Mouse (Mus musculus) stomach, postnatal 0 days (tissue): ENCODE data around the gene Trip10. TPM values are rescaled to one million over a fixed set of nuclear protein-coding genes. Genes with fewer than 3 reads are reported as not detected.
A peak's percentile ranks its signal among the peaks of the same experiment; 100 is the strongest.

Experiments
- ATAC-seq: fragments of 200-750 bp; cut with Nextera tagmentation; 2 replicates; pipeline ENCODE4 v1.8.0; 2017; ENCODE audit not compliant: low FRiP score, low TSS enrichment
- DNase-seq: peaks from one replicate; pipeline ENCODE4 v3.0.0-alpha.2; 2016; ENCODE audit warnings: low spot score
- H3K27ac ChIP-seq: fragments of 300-500 bp; sonication (generic); replicated peaks from 2 replicates; pipeline ENCODE4 v1.5.1; 2014; ENCODE audit warnings: mild to moderate bottlenecking, control low read depth
- H3K27me3 ChIP-seq: fragments of 300-500 bp; sonication (generic); 2 replicates; pipeline ENCODE4 v1.6.1; 2014; ENCODE audit warnings: low read length; ENCODE audit not compliant: control insufficient read depth, insufficient read depth
- H3K36me3 ChIP-seq: fragments of 300-500 bp; sonication (generic); 2 replicates; pipeline ENCODE4 v1.6.1; 2014; ENCODE audit warnings: low read length, mixed read lengths; ENCODE audit not compliant: control insufficient read depth, insufficient read depth
- H3K4me1 ChIP-seq: fragments of 300-500 bp; sonication (generic); replicated peaks from 2 replicates; pipeline ENCODE4 v1.6.1; 2014; ENCODE audit warnings: antibody characterized with exemption; ENCODE audit not compliant: control insufficient read depth, insufficient read depth
- H3K4me2 ChIP-seq: fragments of 300-500 bp; sonication (generic); replicated peaks from 2 replicates; pipeline ENCODE4 v1.6.1; 2014; ENCODE audit warnings: low read depth, mild to moderate bottlenecking, control low read depth, moderate library complexity
- H3K4me3 ChIP-seq: fragments of 300-500 bp; sonication (generic); 2 replicates; pipeline ENCODE4 v1.5.1; 2014; ENCODE audit warnings: low read depth, low read length, control low read depth
- H3K9ac ChIP-seq: fragments of 300-500 bp; sonication (generic); 2 replicates; pipeline ENCODE4 v1.6.1; 2014; ENCODE audit warnings: mild to moderate bottlenecking, low read length, control low read depth, mixed read lengths
- H3K9me3 ChIP-seq: fragments of 300-500 bp; sonication (generic); 2 replicates; pipeline ENCODE4 v1.6.1; 2016; ENCODE audit warnings: low read length; ENCODE audit not compliant: control insufficient read depth
- CTCF ChIP-seq: IDR thresholded peaks from 2 replicates; pipeline ENCODE4 v1.5.1; 2016; ENCODE audit warnings: antibody characterized with exemption, low read depth, mild to moderate bottlenecking, moderate library complexity
- EP300 ChIP-seq: optimal IDR thresholded peaks from 2 replicates; pipeline ENCODE3; 2016; ENCODE audit warnings: antibody characterized with exemption
- WGBS: fragments of 180-500 bp; shearing (Covaris S2); extraction: QIAGEN DNeasy Blood & Tissue Kit; methylation state at CpG from one replicate; pipeline ENCODE4 v1.1.7; 2014; 5-methylcytosine and 5-hydroxymethylcytosine counted together
- polyA plus RNA-seq: library from polyadenylated mRNA; unstranded; fragments of >200 nt; fragmentation: Nextera tagmentation; extraction: Ambion mirVana; gene quantifications from 2 replicates; pipeline ENCODE4 v1.2.1, GENCODE M21; 2015

Trip10 gene
- polyA plus RNA-seq, 1 experiment from 2014 or later: 27.5 TPM

GRCm38 (mm10) chr17:57214676-57215387, 34.4 kb upstream of the Trip10 start:
- Histone ChIP-seq H3K4me1 (no peaks in the 10 kb centered on the region), H3K9me3 (no peaks in the 10 kb centered on the region), H3K4me2 (no peak overlapping the region), H3K36me3 (no peaks in the 10 kb centered on the region), H3K9ac (no peak overlapping the region), H3K27me3 (no peaks in the 10 kb centered on the region), H3K4me3 (no peak overlapping the region), H3K27ac (no peak overlapping the region)
- DNase-seq: no peak
- TF ChIP-seq EP300 (no peak), CTCF (no peak)
- 38% methylated on average over 13 of the region's 13 CpGs for WGBS
- 0 out of 2 replicates have a peak, but pooled peaks have one; percentile 49 for ATAC-seq

GRCm38 (mm10) chr17:57218335-57218900, 30.8 kb upstream of the Trip10 start:
- no peaks in the 10 kb centered on the region for H3K4me1 ChIP-seq
- H3K9ac ChIP-seq: no peak overlapping the region
- no peak overlapping the region for H3K27ac ChIP-seq
- 66% methylated on average over 12 of the region's 12 CpGs for WGBS
- no peak overlapping the region for H3K4me2 ChIP-seq
- no peaks in the 10 kb centered on the region for H3K9me3 ChIP-seq
- TF ChIP-seq CTCF: no peak
- TF ChIP-seq EP300: no peak
- no peak for ATAC-seq
- H3K4me3 ChIP-seq: no peak overlapping the region
- H3K27me3 ChIP-seq: no peaks in the 10 kb centered on the region
- DNase-seq: no peak
- H3K36me3 ChIP-seq: no peaks in the 10 kb centered on the region

GRCm38 (mm10) chr17:57219167-57219883, 29.9 kb upstream of the Trip10 start:
- no peak overlapping the region for H3K4me2 ChIP-seq
- no peak overlapping the region for H3K9ac ChIP-seq
- H3K4me1 ChIP-seq: no peaks in the 10 kb centered on the region
- no peak overlapping the region for H3K27ac ChIP-seq
- 23% methylated on average over 11 of the region's 11 CpGs for WGBS
- no peak overlapping the region for H3K4me3 ChIP-seq
- ATAC-seq (peak; percentile 22; the same call in 1 of the 2 replicates), DNase-seq (peak; percentile 79)
- no peak for TF ChIP-seq EP300
- peak; percentile 90 for TF ChIP-seq CTCF
- no peaks in the 10 kb centered on the region for H3K27me3 ChIP-seq
- no peaks in the 10 kb centered on the region for H3K9me3 ChIP-seq
- H3K36me3 ChIP-seq: no peaks in the 10 kb centered on the region

GRCm38 (mm10) chr17:57219884-57220207, 29.4 kb upstream of the Trip10 start:
- no peak overlapping the region for H3K4me2 ChIP-seq
- TF ChIP-seq EP300: no peak
- TF ChIP-seq CTCF: peak; percentile 74
- H3K4me3 ChIP-seq: no peak overlapping the region
- no peaks in the 10 kb centered on the region for H3K4me1 ChIP-seq
- H3K9me3 ChIP-seq: no peaks in the 10 kb centered on the region
- DNase-seq: no peak
- no peak overlapping the region for H3K9ac ChIP-seq
- WGBS: 15% methylated on average over 3 of the region's 3 CpGs
- H3K36me3 ChIP-seq: no peaks in the 10 kb centered on the region
- H3K27ac ChIP-seq: no peak overlapping the region
- no peaks in the 10 kb centered on the region for H3K27me3 ChIP-seq
- ATAC-seq: no peak

- Histone ChIP-seq H3K9ac (no peak overlapping the region), H3K4me2 (no peak overlapping the region), H3K36me3 (no peaks in the 10 kb centered on the region), H3K27me3 (no peaks in the 10 kb centered on the region), H3K9me3 (no peaks in the 10 kb centered on the region), H3K4me3 (no peak overlapping the region), H3K27ac (no peak overlapping the region), H3K4me1 (no peaks in the 10 kb centered on the region)
- 48% methylated on average over 4 of the region's 4 CpGs for WGBS
- ATAC-seq (no peak), DNase-seq (no peak)
- no peak for TF ChIP-seq CTCF
- no peak for TF ChIP-seq EP300
Observed at GRCm38 (mm10) chr17:57221911-57222310, 27.3 kb upstream of the Trip10 start.

- no peaks in the 10 kb centered on the region for H3K27me3 ChIP-seq
- 57% methylated on average over 9 of the region's 9 CpGs for WGBS
- TF ChIP-seq CTCF (no peak), EP300 (no peak)
- DNase-seq: no peak
- H3K9ac ChIP-seq: no peak overlapping the region
- no peak overlapping the region for H3K4me2 ChIP-seq
- H3K9me3 ChIP-seq: no peaks in the 10 kb centered on the region
- no peak for ATAC-seq
- H3K4me1 ChIP-seq: no peaks in the 10 kb centered on the region
- H3K4me3 ChIP-seq: no peak overlapping the region
- H3K27ac ChIP-seq: no peak overlapping the region
- no peaks in the 10 kb centered on the region for H3K36me3 ChIP-seq
Observed at GRCm38 (mm10) chr17:57223313-57223712, 25.9 kb upstream of the Trip10 start.
